Mouse (Mus musculus) olfactory bulb, adult 2 months (tissue): ENCODE results near the gene Eif1b. TPM values are rescaled to one million over a fixed set of nuclear protein-coding genes. Genes with fewer than 3 reads are reported as not detected.
"Not testable (repeated sequence)": the region's sequence is repeated elsewhere in the genome, so short reads cannot be mapped to it uniquely, and the experiment has no call there.

Source experiments
- H3K27ac ChIP-seq: fragments of 200-500 bp; 2 replicates; pipeline ENCODE4 v1.5.1; 2012; ENCODE audit warnings: low read depth, low read length; ENCODE audit not compliant: insufficient read depth
- H3K4me1 ChIP-seq: fragments of 200-500 bp; 2 replicates; pipeline ENCODE4 v1.6.1; 2012; ENCODE audit warnings: low read length; ENCODE audit not compliant: control insufficient read depth, insufficient read depth
- H3K4me3 ChIP-seq: fragments of 200-500 bp; 2 replicates; pipeline ENCODE4 v1.5.1; 2012; ENCODE audit warnings: mild to moderate bottlenecking, low read depth, low read length, moderate library complexity; ENCODE audit not compliant: insufficient read depth
- CTCF ChIP-seq: fragments of 200-500 bp; IDR thresholded peaks from 2 replicates; pipeline ENCODE4 v1.5.1; 2012; ENCODE audit warnings: low read depth, mild to moderate bottlenecking, low read length, moderate library complexity; ENCODE audit not compliant: insufficient read depth
- POLR2A ChIP-seq: fragments of 200-500 bp; IDR thresholded peaks from 2 replicates; pipeline ENCODE4 v1.6.1; 2012; ENCODE audit warnings: mild to moderate bottlenecking, low read depth, low read length, moderate library complexity; ENCODE audit not compliant: insufficient read depth
- WGBS: fragments of 180-500 bp; shearing (Covaris S2); methylation state at CpG from one replicate; pipeline ENCODE4 v1.1.7; 2018; 5-methylcytosine and 5-hydroxymethylcytosine counted together
- polyA plus RNA-seq: library from polyadenylated mRNA; stranded (reverse); fragments of >200 nt; gene quantifications from 2 replicates; pipeline ENCODE4 v1.2.4, GENCODE M21; 2012; ENCODE audit warnings: low replicate concordance; ENCODE audit not compliant: missing spikeins, insufficient read depth, insufficient read length

The Eif1b gene
- polyA plus RNA-seq, 1 experiment = not detected

- 83% methylated on average over 6 of the region's 6 CpGs for WGBS
- no peaks in the 10 kb centered on the region for H3K4me1 ChIP-seq
- no peak overlapping the region for H3K4me3 ChIP-seq
- H3K27ac ChIP-seq = no peak overlapping the region
- TF ChIP-seq POLR2A = no peak
- no peak for TF ChIP-seq CTCF
These were observed 40.7 kb downstream of the Eif1b start for GRCm38 (mm10) chr9:120532691-120533090.

- WGBS = 94% methylated on average over 8 of the region's 8 CpGs
- not testable (repeated sequence) for H3K27ac ChIP-seq, H3K4me1 ChIP-seq, H3K4me3 ChIP-seq
These were observed 41.5 kb downstream of the Eif1b start for GRCm38 (mm10) chr9:120533446-120533950.

GRCm38 (mm10) chr9:120539662-120540251 lies 47.7 kb downstream of the Eif1b start, which contains the start of gene Entpd3:
Entpd3 (plus strand) TSS chr9:120539818.
- TF ChIP-seq POLR2A = no peak
- no peak for TF ChIP-seq CTCF
- 1% methylated on average over 31 of the region's 31 CpGs for WGBS

GRCm38 (mm10) chr9:120541411-120541810 lies 49.4 kb downstream of the Eif1b start:
- Histone ChIP-seq H3K4me1 (peaks cover 7% of the 10 kb centered on the region; the same call in 1 of the 2 replicates), H3K4me3 (no peak overlapping the region), H3K27ac (no peak overlapping the region)
- WGBS = 40% methylated on average over 1 of the region's 2 CpGs
- TF ChIP-seq POLR2A = no peak
- TF ChIP-seq CTCF = no peak

More at GRCm38 (mm10) chr9:120539662-120540251, 47.7 kb downstream of the Eif1b start, which contains the start of gene Entpd3:
- Histone ChIP-seq H3K27ac (no peak within 1 kb of the TSS), H3K4me1 (peaks cover 7% of the 10 kb centered on the region; the same call in 1 of the 2 replicates), H3K4me3 (peak within 1 kb of the TSS; percentile 45)

GRCm38 (mm10) chr9:120542241-120542640 lies 50.2 kb downstream of the Eif1b start:
- TF ChIP-seq CTCF (no peak), POLR2A (no peak)
- WGBS = 56% methylated on average over 6 of the region's 6 CpGs
- no peak overlapping the region for H3K27ac ChIP-seq
- no peak overlapping the region for H3K4me3 ChIP-seq
- peaks cover 7% of the 10 kb centered on the region; the same call in 1 of the 2 replicates for H3K4me1 ChIP-seq

Other genes starting within 250 kb of the Eif1b start
- not detected in 2 replicates for gene Myrip, start 190.7 kb upstream of the Eif1b start, polyA plus RNA-seq
- not detected in 2 replicates for gene Entpd3, start 47.6 kb downstream of the Eif1b start, polyA plus RNA-seq
- 808 TPM in 1 of 2 replicates, not detected in the other for gene Rpl14, start 79.2 kb downstream of the Eif1b start, polyA plus RNA-seq